Mouse (Mus musculus) neural tube, embryonic 10.5 days (tissue): ENCODE measurements at regions not wholly inside any gene's neighbourhood (a gene's known extent, or its start where the extent isn't known, plus 50 kb on each side); places are given as distances from the start of the nearest gene placed in this dataset.

ENCODE experiments used
- DNase-seq: peaks from one replicate; pipeline ENCODE4 v3.0.0-alpha.2; 2017; ENCODE audit warnings: low spot score; ENCODE audit errors: extremely low spot score

DNA sequence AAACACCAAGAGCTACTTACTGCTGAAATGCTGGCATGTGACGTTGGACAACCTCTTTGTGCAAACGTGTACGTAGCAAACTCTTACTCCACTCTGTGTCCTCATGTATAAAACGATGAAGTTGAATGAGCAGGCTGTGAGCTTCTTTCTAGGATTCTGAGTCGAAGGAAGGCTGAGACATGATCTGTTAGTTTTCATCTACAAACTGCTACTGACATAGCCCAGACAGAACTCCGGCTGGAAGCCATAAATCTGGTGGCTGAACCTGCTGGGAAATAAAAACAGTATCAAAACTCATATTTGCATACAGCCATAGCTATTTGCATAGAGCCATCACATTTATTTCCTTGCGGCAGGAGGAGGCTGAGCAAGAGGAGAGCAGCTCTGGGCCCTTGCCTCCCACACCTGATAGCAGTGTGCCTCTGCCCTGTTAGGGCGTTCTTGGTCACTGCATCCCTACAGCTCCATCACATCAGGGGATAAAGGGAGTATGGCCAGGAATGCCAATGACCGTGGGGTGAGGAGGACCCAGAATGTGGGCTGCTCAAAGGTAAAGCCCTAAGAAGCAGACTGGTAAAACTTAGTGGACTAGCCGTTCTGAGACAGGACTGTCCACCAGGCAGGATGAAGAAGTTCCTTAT lies 206.8 kb upstream of the Ppp2r3a start:
- no peak for DNase-seq

GRCm38 (mm10) chr9:101446316-101446715 lies 194.7 kb upstream of the Ppp2r3a start:
- no peak for DNase-seq

GRCm38 (mm10) chr9:101445764-101446163 lies 194.2 kb upstream of the Ppp2r3a start:
- no peak for DNase-seq

GRCm38 (mm10) chr9:101445293-101445692 lies 193.7 kb upstream of the Ppp2r3a start:
- no peak for DNase-seq

- DNase-seq: no peak
These were observed 188.3 kb upstream of the Ppp2r3a start for GRCm38 (mm10) chr9:101439856-101440255.

GRCm38 (mm10) chr9:101438564-101439180 lies 187.1 kb upstream of the Ppp2r3a start:
- no peak for DNase-seq

DNA sequence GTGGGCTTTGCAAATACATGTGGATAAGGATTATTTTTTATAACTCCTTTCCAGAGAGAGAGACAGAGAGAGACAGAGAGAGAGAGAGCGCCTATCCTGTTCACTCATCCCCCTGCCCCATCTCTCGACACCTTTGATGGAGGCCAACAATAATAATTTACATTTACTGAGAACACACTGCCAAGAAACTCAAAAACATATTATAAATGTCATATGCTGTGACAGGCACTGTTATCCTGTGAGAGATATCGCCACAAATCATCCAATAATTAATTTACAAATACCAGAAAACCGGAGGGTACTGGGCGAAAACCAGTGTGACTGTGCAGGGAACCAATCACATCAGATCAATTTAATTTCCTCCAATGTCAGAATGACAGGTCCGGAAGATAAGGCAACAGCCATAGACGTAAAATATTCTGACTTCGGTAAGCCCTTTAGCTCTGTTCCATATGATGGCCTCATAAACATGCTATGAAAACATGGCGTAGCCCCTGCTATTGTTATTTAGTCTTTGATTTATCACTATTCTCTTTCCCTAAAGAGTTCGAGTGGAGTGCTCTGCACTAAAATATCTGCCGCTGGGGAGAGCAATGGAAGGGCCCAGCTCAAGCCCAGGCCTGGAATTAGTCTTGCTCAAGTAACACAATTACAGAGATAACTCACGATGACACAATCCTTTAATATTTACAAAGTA lies 173.5 kb upstream of the Ppp2r3a start:
- DNase-seq: no peak

- no peak for DNase-seq
These were observed 171.4 kb upstream of the Ppp2r3a start for GRCm38 (mm10) chr9:101423041-101423440.

GRCm38 (mm10) chr9:101422006-101422405 lies 170.4 kb upstream of the Ppp2r3a start:
- DNase-seq: no peak

DNA sequence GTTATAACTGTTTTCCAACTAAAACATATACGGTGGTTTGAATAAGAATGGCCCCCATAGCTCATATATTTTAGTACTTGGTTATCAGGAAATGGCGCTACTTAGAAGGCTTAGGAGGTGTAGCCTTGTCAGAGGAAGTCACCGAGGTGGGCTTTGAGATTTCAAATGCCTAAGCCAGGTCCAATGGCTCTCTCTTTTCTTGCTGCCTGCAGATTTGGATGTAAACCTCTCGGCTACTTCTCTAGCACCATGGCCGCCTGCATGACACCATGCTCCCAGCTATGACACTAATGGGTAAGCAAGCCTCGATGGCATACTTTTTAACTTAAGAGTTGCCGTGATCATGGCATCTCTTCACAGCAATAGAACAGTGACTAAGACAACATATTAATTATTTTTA lies 169.5 kb upstream of the Ppp2r3a start:
- no peak for DNase-seq

- DNase-seq: no peak
These were observed 168.6 kb upstream of the Ppp2r3a start for GRCm38 (mm10) chr9:101420181-101420580.

DNA sequence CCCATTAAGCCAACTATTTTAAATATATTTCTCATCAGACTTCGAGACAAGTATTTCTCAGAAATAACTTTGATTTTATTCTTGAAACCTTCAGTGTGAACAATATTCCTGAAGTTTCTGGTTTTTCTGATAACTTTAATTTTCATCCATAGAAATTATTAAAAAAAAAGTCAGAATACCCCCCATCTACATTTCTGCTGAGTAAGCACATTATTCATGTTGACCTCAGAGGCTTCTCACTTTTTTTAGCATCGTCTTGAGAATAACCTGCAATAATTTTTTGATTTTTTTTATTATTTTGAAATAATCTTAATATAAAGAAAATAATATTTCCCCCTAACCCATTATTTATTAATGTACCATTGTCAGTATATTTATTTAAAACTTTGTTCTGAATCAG lies 166.1 kb upstream of the Ppp2r3a start:
- DNase-seq: no peak

GRCm38 (mm10) chr9:101416321-101416720 lies 164.7 kb upstream of the Ppp2r3a start:
- DNase-seq: no peak

GRCm38 (mm10) chr9:101413071-101413633 lies 161.6 kb upstream of the Ppp2r3a start:
- peak; percentile 10 for DNase-seq

DNA sequence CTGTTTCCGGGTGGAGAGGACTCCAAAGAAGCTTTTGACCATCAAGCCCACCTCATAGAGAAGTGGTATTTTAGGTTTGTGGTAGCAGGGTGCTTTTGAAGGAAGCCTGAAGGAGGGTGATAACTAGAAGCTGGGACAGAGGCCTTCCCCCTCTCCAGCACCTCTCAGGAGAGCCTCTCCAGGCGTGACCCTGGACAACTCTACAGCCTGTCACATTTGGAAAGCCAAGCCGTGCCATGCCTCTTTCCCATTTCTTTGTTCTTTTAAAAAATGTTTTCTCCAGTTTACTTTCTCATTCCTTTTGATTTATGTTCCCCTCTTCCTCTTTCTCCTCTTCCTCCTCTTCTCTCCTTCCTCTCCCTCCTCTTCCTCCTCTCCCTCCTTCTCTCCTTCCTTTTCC lies 160.4 kb upstream of the Ppp2r3a start:
- DNase-seq: no peak

GRCm38 (mm10) chr9:101411532-101411880 lies 159.9 kb upstream of the Ppp2r3a start:
- peak; percentile 10 for DNase-seq

DNA sequence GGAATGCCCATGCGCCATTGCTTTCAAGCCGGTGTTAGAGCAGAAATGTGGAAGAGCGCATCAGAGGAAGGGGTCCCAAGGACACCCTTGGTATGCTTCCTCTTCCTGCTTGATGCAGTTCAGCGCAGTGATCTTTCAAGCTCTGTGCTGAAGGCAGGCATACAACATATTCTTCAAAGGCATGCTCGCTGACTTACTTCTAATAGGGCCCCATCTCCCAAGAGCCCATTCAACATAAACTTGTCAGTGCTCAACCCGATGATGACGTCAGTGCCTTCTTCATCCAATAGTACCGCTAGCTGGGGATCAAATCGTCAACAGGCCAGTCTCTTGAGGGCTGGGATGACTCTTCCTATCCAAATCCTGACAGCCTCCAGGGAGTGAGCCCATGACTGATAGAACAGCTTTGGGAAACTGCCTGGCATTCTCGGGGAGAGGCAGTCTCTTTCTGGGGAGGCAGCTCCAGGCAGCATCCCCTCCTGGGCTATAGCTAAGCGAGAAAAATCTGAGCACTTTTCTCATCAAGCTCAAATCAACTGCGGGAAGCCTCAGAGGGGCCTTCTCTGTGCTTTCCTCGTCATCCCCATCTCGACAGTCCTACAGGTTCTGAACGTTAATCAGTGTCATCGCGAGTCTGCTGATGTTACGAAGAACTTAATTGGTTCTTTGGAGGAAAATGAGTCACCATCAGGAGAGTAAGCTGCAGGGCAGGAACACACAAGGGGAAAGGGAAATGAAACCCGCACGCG lies 159.4 kb upstream of the Ppp2r3a start:
- peak; percentile 12 for DNase-seq

GRCm38 (mm10) chr9:101410348-101410747 lies 158.8 kb upstream of the Ppp2r3a start:
- no peak for DNase-seq

DNA sequence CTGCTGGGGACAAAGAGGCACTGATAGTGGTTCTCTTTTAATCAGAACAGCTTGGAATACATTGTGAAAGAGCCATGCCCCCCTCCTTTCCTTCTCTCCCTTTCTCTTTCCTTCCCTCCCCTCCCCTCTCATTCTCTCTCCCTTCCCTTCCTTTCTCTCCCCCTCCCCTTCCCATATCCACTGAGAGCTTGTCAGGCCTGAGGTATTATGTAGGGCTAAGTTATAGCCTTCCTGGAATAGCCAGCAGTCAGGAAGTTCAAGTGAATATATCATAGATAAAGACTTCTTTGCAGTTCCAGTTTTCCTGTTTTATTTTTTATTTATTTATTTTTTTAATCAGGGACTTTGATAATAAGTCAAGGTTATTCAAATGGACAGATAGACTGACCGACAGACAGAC lies 156.5 kb upstream of the Ppp2r3a start:
- no peak for DNase-seq

GRCm38 (mm10) chr9:101407141-101407540 lies 155.5 kb upstream of the Ppp2r3a start:
- no peak for DNase-seq

DNA sequence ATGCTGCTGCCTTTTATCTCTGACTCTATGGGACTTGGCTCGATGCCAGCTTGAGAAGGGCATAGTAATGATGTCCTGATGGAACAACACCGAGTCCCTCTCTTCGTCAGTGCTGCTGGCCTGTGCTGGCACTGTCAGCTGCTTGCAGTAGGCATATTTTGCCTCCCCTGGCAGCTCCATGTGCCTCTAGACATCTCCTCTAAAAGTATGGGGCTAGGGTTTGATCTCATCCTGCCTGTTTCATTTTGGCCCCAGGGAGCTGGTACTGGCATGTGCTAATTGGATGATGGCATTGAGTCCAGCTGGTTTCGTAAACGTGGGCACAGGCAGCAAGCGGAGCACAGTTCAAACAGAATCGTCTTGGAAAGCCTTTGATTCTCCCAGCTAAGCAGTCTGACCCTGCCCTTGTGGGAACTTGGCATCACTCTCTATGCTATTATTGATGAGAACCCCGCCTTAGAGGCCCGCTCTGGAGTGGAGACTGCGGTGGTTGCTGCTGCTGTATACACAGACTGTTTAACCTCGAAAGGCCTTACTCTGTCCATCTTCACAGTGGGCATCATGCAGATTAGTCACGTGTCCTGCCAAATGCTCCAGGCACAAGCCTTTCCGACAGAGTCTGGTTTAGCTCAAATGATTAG lies 153.0 kb upstream of the Ppp2r3a start:
- DNase-seq: peak; percentile 12
